Mouse (Mus musculus): ENCODE results near the gene Mup22.
"Not testable (repeated sequence)": the region's sequence is repeated elsewhere in the genome, so short reads cannot be mapped to it uniquely, and the experiment has no call there.

DNA sequence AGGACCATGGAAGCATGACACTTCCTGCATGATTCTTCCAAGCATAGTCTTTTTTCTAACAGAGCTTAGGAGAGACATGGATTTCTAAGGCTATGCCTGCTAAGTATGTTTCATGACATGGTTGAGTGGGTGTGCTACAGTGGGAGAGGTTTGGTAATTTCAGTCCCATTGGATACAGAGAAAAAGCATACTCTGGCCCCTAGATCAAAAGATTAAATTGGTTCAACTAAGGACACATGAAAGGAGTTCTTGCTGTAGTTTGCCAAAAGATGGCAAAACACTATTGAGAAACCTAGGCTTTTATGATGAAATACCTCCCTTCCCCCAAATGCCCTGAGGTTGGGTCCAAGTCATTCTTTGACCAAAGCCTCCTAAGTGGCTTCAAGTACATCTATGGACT lies 19.6 kb upstream of the Mup22 start:
- not testable (repeated sequence) for TF ChIP-seq POLR2A (IDR thresholded peaks at IDR 0.05; ENCODE audit: borderline replicate concordance, extremely low read depth, insufficient read depth, insufficient read length, poor library complexity, severe bottlenecking); CTCF (IDR thresholded peaks at IDR 0.05; ENCODE audit: borderline replicate concordance, extremely low read depth, insufficient read depth, insufficient read length)

All from brain, embryonic 14.5 days (tissue).